Mouse (Mus musculus): ENCODE data around the gene Eef1akmt2. TPM values are rescaled to one million over a fixed set of nuclear protein-coding genes. Genes with fewer than 3 reads are reported as not detected.

The Eef1akmt2 gene
- 29.2 and 35.3 TPM in 2 replicates for polyA plus RNA-seq (2015; fragmentation: Nextera tagmentation; extraction: Ambion mirVana)

DNA sequence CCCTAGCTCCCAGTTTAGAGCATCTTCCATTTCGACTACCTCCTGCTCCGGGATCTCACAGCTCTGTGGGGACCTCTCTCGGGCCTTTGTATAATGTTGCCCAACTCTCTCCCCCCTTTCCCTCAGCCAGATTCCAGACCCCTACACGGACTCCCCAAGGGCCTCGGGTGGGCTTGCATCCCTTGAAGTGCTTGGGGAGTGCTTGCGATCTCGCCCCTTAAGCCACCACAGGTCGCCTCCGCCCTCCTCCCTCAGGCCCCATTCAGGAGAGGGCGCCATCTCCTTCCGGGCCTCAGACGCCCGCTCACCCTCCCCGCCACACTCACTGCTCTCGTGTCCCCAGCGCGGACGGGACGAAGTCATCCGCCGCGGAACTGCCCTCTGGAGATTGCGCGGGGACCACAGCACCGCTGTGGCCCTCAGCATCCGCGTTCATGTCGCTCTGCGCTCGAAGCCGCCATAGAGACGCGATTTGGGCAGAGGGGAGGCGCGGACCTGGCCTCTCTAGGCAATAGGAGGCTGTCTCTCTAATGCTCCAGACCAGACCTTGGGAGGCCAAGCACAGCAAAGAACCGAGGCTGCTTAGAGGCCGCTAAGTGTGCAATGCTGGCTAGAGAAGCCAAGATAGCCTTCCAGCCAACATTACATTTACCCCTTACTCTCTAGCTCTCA, at the start of gene Eef1akmt2:
Gene Eef1akmt2 (minus strand): TSS at position 501 of the 672 bp plus-strand sequence.

DNA sequence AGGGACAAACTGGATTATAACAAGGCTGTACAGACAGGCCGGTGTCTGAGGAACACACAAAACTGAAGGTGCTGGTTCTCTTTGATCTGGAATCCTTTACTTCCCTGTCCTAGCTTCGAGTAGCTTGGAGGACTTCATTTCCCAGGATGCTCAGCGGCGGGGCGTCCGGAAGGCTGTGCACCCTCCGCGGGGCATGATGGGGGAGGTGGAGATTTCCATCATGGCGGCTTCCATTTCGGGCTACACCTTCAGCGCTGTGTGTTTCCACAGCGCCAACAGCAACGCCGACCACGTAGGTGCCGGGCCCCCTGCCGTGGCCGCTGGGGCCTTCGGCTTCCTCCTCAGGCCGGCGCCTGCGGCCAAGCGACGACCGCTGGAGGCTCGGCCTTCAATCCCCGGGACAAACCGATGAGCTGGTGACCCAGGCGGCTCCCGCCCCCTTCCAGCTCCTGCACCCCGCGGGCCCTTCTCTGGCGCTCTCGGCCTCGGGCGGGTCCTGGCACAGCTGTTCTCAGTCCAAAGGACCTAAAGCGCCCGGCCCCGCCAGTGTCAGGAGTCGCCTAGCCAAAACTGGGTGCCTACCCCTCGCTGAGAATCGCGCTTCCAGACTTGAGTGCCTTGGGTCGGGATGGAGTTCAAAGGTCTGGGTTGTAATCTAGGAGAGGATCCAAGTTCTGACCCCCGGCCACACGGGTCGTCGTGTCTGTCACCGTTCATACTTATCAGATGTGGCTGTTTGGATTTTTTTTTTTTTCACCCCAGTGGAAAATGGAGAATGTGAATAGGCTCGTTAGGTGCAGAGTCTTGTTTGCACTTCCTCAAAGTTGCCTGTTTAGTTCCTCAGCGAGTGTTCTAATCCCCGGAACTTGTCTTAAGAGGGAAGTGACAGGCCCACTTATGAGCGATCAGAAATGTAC, 6.8 kb upstream of the Eef1akmt2 start, which contains the start of gene Abraxas2:
Gene Abraxas2 (plus strand): TSS at position 184 of the 917 bp plus-strand sequence.

DNA sequence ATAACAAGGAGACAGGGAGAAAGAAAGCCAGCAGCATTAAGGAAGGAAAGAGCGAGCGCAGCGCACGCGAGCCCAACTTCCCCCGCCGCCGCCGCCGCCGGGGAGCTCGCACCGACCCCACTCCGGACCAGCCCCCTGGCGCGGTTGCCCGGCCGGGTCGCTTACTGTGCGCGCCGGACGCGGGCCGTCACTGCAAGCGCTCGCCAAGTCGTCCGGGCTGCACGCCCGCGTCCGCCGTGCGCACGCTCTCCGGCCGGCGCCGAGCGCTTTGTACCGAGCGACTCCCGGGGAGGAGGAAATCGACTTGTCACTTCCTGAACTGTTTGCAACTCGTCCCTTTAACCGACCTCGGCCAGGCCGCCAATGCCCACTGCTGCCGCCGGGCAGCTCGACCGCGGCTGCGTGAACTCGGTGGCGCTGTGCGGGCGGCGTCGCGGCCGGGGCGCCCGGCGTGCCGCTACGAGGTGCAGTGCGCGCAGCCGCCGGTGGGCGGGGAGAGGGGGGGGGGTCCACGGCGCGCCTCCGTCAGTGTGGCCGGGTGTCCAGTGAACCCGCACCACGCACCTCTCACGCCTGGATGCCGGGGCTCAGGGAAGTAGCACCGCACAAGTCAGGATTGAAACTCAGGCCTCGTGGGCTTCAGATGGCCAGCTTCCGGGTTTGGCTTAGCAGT, 38.9 kb downstream of the Eef1akmt2 start, which contains the start of gene Fam53b:
Gene Fam53b (minus strand): TSS at position 471 of the 673 bp plus-strand sequence.

Other genes with a start within 250 kb of the Eef1akmt2 start
- gene Lhpp, start 242.0 kb downstream of the Eef1akmt2 start, polyA plus RNA-seq (2015; fragmentation: Nextera tagmentation; extraction: Ambion mirVana) = 8.8 and 10.6 TPM in 2 replicates
- gene Fam53b, start 38.8 kb downstream of the Eef1akmt2 start, polyA plus RNA-seq (2015; fragmentation: Nextera tagmentation; extraction: Ambion mirVana) = 15.1 and 17.7 TPM in 2 replicates
- gene Abraxas2, start 6.6 kb upstream of the Eef1akmt2 start, polyA plus RNA-seq (2015; fragmentation: Nextera tagmentation; extraction: Ambion mirVana) = 29.3 and 33.4 TPM in 2 replicates
- 8.1 and 8.6 TPM in 2 replicates for gene Zranb1, start 78.5 kb upstream of the Eef1akmt2 start, polyA plus RNA-seq (2015; fragmentation: Nextera tagmentation; extraction: Ambion mirVana)